Mouse (Mus musculus): ENCODE measurements around the gene Dusp7.

The Dusp7 gene

DNA sequence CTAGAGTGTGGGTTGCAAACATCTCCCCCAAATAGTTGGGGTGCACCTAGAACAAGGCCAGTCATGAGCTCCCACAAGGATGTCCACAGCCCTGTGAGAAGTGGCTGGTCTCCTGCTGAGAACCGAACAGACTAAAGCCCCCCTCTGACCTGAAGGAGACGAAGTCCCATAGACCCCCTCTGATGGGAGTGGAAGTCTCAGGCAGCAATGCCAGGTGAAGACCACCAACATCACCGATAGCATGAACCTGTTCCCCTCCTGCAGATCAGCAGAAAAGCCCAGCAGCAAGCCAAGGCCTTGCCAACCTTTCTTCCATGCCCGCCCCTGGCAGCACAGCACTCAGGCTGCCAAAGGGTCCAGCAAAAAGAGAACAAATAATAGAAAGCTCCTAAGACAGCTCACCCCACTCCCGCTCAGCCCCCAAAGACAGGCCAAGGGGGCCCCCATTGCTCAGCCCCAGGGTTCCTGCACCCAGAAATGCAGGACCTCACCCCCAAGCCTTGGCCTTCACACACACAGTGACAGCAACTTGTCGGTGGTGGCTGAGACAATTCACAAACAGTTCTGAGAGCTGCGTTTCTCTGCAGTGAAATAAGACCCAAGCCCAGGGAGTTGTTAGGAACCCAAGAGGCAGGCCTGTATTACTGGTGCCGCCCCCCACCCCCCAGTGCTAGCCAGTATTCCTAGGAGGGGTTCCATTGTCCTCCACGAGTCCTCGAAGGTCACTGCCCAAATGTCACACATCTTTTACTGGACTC, 13.0 kb upstream of the Dusp7 start:
- DNase-seq: no peak

DNA sequence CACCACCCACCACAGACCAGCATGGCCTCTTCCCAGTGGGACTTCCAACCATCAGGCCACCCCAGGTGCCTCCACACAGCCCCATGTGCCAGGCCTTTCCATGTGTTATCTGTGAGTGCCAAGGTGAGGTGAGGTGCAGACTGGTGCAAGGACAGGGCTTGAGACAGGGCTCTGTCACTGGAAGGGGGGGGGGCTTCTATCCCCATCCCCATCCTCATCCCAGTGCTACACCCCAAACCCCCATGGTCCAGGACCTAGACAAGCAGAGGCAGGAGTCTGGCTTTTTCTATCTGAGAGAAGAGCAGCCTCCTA, 12.5 kb upstream of the Dusp7 start:
- no peak for DNase-seq

DNA sequence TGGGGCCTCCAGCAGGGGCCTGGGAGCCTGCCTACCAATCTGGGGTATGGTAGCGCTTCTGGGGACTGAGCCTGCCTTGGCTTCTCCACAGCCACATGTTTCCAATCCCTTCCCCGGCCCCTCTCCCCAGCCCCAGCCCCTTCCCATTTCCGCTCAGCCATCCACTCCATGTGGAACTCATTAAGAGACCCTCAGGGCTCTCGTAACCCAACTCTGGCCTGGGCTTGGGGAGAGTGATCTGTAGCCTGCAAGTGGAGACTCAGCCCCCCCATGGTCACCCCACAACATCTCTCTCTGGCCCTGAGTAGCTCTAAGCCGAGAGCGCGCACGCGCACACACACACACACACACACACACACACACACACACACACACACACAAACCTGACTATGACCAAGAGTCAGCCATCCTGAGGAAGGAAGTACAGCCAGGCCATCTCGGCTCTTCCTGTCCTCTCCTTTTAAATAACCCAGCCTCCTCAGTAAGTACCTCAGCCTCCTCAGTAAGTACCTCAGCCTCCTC, 12.0 kb upstream of the Dusp7 start:
- DNase-seq: peak; percentile 58 to 68

DNA sequence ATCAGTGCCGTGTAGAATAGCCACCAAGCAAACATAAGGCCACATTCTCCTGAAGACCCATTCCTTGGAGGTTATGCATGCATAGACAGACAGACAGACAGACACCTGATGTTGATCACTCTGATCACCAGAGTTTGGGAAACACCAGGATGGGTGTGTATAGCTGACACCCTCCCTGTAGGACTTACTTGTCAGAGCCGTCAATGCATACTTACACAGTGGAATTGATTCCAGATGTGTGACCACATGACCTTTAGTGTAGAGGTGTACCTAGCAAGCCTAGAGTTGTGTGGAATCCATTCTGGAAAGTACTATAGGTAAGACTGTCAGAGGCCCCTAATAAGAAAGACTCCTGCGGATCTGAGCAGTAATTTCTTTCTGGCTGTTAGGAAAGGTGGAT, 11.3 kb upstream of the Dusp7 start:
- no peak for DNase-seq

DNA sequence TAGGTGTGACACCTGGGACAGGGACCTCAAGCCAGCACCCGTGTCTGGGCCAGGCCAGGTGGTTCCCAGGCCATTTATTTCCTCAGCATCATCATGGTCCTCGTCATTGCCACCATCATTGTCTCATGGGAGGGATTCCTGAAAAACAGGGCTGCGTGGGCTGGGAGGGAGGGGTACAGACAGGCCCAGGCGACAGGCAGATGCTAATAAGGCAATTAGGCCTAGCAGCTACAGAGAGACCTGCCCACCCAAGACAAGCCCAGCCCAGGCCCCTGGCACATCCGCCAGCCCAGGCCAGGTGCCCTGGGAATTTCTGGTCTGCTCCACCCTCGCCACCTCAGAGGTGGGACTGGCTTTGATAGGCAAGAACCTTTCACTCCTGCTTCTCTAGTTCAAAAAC, 9.1 kb upstream of the Dusp7 start:
- DNase-seq: no peak

DNA sequence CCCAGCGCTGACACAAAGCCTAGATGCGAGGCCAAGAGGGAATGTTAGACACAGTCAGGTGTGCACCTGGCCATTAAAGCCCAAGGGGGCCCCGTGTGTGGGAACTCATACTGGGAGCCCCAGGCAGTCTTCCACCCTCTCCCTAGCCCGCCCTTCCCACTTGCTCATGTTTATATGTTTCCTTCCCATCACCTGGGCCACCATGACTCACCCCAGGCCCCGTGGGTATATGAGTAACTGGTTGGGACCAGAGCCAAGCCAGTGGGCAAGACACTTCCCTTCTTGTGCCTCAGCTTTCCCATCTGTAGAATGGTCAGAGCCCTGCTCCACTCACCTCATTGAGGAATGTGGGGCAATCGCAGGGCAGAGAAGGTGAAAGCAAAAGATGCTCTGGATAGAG, 7.3 kb upstream of the Dusp7 start:
- DNase-seq: no peak

DNA sequence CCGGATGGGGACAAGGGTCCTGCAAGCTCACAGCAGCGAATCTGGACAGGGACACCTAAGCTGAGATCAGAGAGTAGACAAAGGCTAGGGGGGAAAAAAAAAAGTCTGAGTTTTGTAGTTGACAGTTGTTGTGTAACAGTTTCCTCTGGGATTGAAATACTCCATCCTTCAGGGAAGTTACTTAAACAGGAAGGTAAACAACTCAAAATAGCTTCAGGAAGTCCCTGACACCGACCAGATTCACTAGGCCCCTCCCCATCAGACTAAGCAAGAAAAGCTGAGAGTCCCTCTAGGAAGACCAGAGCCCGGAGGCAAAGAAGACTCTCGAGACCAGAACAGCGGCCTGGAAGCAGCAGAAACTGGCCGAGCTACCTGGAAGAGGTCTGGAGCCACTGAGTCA, 3.1 kb upstream of the Dusp7 start:
- DNase-seq: no peak

DNA sequence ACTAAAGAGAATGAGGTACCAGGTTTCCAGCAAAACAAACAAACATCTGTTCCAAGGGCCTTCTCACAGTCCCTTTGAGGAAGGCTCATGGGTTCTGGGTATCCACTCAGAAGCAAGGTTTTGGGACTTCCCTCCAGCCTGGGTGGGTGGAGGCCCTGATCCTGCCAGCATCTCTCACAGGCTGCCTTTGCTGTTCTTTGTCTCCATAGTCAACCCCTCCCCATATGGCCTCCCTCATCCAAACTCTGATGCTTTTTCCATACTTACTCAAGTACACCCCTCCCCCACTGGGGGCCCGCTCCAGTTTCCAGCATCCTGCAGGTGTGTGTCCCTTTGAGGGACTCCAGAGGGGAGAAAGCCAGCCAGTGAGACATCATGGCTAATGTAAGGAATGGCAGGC, 2.2 kb upstream of the Dusp7 start:
- DNase-seq: no peak

DNA sequence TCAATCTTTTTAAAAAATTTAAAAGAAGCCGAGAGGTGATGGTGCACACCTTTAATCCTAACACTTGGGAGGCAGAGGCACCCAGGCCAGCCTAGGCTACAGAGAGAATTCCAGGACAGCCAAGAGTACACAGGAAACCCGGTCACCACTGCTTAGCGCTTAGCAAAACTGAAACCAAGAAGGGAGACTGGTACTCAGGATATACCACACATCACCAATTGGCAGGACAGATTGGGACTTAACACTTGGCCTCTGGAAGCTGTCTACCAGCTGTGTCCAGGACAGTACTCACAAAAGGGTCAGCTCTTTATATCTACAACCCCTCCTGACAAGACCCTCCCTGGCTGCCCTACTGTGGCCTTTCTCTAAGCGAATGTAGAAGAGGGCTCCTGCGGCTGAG, 1.4 kb upstream of the Dusp7 start:
- no peak for DNase-seq

DNA sequence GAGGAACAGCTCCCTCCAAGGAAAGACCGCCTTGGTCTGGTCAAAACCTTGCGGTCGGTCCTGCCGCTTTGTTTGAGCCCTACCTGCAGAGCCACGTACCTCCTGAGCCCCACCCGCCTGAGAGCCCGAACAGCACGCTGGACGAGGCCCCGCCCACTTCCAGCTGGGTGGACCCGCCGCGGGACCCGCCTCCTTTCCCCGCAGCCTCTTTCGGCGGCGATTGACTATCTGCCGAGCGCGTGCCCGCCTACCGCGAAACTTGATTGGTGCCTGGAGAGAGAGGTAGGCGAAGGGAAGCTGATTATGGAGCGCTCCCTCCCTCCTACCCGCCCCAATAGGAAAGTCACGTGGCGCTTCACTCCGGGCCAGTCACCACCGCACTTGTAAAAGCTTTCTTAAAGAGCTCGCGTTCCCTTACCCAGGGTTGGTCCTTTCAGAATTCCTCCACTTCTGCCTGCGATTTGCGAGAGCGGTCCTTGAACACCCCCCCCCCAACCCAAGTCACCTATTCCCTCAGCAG, 780 bp upstream of the Dusp7 start:
- peak; percentile 99 to 100 for DNase-seq

DNA sequence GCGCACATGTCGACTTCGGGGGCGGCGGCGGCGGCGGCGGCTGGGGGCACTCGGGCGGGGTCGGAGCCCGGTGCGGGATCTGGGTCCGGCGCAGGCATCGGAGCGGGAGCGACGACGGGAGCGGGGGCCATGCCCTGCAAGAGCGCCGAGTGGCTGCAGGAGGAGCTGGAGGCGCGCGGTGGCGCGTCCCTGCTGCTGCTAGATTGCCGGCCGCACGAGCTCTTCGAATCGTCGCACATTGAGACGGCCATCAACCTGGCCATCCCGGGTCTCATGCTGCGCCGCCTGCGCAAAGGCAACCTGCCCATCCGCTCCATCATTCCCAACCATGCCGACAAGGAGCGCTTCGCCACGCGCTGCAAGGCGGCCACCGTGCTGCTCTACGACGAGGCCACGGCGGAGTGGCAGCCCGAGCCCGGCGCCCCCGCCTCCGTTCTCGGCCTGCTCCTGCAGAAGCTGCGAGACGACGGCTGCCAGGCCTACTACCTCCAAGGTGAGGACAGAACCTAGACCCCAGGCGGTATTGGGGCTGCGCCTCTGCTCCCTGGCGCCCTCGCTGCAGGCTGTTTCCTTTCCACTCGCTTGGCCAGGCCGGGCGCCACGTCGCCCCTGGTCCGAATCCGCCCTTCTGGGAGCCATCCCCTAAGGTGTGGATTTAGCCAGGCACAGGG, 534 bp downstream of the Dusp7 start:
- DNase-seq: peak; percentile 48 to 74

DNA sequence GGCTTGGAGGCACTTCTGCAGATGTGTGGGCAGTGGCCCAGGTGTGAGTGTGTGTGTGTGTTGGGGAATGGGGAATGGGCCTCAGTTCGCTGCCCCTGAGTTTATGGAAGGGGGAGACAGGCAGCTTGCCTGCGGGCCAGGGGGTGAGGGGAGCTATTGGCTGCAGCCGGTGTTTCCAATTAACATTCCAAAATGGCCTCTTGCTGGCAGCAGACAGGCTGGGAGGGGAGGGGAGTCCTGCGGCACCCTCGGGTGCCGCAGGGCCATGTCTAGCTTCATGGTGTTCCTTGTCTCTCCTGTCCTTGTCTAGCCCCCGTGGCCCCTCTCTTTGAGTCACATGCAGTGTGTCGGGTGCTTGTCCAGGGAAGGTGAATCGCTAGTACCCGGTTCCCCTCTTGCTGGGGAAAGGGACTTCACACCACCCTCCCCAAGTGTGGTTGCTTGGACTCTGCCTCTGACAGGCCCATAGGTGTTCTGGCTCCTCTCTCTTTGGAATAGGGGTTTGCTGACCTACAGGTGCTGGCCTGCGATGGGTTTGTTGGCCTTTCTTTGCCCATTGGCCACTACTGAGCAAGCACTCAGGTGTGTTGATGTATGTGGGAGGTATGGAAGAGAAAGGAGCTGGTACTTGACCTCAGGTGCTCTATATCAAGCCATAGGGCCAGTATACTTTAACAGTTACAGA, 1.5 kb downstream of the Dusp7 start:
- DNase-seq: peak in 1 of 2 experiments; percentile 69

DNA sequence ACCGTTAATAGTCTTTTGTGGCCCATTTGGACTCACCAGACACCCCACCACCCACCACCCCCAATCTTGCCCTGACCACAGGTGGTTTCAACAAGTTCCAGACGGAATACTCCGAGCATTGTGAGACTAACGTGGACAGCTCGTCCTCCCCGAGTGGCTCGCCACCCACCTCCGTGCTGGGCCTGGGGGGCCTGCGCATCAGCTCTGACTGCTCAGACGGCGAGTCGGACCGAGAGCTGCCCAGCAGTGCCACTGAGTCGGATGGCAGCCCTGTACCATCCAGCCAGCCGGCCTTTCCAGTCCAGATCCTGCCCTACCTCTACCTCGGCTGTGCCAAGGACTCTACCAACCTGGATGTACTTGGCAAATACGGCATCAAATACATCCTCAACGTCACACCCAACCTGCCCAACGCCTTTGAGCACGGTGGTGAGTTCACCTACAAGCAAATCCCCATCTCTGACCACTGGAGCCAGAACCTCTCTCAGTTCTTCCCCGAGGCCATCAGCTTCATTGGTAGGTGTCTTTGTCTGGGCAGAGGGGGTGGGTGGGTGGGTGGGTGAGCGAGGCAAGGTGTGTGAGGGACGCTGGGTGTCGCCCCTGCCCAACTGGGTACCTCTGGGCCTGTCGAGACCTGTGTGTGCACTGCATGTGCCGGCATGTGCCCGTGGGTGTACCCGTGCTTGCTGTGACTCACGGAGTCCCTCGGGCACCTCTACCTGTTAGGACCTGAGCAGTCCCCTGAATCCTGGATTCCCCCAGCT, 2.4 kb downstream of the Dusp7 start:
- DNase-seq: no peak

DNA sequence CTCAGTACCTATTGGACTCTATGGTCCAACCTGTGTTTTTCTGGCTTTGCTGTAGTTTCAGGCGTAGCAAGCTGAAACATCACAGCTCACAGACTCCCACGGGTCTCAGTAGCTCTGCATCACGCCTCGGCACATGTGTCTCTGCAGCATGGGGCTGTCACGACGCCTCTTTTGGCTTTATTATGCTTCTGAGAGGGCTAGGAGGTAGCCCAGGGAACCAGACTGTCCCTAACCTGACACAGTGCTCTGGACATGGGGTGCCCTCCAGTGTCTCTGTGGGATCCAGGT, 2.9 kb downstream of the Dusp7 start:
- DNase-seq: no peak

DNA sequence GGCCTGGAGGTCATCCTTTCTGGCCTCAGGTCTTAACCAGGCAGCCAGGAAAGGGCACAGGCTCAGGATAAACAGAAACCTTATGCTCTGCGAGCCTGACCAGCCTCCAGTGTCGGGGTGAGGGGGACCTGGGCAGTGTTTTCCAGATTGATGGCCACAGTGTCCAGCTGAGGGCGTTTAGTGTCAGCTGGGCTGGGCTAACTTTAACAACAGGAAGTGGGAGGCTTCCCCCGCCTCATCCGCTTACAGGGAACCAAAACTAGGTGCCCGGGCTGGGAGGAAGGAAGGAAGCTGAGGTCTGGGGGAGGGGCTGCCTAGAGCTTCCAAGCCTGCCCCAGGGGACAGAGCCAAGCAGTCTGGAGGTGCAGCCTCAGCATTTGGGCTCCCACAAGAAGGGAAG, 3.3 kb downstream of the Dusp7 start:
- peak; percentile 93 to 95 for DNase-seq

DNA sequence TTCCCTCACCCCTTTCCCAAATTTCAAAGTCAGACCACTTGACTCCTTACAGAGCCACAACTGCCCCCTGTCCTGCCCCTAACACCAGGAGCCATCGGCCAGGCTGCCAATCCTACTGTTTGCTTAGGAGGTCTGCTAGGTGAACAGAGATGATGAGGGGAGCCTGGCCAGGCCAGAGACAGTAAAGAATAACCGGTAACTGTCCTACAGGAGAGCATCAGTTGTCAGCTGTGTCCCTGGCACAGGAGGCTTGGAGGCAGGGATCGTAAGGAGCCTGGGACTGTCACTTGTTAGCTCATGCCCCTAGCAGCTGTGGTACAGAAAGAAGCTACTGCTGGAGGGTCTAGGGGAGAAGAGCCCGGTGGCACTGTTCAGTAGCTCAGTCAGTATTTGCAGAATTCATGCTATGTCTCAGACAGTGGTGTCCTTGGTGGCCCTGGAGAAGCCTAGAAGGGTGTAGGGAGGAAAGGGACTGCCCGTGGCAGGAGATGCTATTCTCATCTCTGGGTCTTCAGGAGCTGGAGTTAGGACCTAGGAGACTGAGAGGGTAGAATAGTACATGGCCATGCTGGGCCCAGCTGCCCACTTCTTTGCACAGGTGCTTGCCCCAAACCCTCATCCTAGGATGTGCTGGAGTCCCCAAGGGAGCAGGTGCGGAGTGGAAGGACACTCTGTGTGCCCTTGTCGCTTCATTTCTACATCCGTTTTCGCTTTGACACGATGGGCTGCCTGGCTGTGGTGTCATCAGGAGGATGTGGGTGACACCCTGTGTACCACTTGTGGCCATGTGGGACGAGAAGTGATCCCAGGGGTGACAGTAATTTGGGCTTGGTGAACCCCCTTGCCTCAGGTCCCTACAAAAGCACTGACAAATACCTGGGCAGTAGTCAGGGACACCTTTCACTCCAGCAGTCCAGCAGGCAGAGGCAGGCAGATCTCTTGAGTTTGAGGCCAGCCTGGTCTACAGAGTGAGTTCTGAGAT, 4.3 kb downstream of the Dusp7 start:
- no peak for DNase-seq

DNA sequence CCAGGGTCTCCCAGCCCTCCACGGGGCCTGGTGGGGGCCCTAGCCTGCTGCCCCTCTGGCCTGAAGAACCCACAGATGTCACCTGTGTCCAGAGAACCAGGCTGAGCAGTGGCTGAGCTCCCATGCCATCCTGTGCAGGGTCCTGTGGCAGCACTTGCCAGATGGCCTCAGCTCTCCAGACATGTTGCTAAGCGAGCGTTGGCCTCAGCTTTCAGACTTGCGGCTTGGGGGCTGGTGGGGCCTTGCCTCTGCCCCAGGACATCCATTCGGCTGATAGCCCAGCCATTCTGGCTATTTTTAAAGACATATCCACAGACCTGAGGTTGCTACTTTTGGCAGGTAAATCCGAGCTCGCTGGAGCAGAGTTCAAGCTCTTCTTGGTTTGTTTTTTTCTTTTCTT, 5.5 kb downstream of the Dusp7 start:
- no peak for DNase-seq

DNA sequence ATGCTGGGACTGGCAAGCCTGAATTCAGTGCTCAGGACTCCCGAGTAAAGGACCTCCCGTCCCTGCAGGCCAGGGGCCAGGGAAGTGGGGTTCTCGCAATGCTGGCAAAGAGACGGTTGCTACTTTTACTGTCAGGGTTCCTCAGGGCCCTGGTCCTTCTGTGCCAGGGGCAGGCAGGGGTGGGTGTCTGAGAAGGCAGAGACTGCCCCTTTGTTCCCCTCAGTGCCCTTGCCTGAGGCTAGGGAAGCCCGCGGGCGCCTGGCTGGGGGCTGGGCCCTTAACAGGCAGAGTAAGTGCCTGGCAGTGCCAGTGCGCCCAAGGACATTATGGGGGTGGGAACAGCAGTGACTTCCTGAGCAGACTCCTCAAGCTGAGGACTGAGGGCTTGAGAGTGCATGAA, 8.8 kb downstream of the Dusp7 start:
- no peak for DNase-seq

DNA sequence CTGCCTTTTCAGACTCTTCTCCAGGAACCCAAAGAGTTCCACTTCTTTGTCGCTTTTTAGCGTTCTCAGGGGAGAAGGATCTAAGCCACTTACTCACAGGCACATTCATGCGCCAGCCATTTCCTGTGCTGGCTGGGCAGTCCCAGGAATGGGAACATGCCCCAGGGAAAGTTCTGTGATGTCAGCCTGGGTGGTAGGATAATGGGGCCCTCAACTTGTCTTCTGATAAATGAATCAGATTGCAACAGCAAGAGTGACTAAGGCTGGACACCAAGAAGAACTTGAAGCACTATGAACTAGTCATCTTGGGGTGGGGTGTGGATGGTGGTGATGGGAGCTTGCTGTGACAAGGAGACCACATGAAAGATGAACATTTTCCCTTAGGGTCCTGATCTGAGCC, 9.6 kb downstream of the Dusp7 start:
- no peak for DNase-seq

DNA sequence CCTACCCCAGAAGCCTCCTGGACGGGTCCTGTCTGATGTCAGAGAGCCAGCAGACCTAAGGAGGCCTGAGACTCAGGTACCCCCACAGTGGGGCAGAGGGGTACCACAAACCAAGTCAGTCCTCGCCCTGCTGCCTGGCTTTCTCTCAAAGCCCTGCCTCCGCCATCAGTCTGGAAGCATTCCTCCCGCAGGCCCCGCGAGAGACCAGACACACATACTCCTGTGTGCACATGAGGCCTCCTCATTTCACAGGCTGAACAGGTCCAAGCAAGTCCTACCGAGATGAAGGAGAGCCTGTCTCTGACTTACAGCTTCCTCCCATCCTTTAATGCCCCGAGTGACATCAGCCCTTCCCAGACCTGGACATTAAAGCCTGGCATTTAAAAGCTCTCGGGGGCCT, 10.3 kb downstream of the Dusp7 start:
- no peak for DNase-seq

DNA sequence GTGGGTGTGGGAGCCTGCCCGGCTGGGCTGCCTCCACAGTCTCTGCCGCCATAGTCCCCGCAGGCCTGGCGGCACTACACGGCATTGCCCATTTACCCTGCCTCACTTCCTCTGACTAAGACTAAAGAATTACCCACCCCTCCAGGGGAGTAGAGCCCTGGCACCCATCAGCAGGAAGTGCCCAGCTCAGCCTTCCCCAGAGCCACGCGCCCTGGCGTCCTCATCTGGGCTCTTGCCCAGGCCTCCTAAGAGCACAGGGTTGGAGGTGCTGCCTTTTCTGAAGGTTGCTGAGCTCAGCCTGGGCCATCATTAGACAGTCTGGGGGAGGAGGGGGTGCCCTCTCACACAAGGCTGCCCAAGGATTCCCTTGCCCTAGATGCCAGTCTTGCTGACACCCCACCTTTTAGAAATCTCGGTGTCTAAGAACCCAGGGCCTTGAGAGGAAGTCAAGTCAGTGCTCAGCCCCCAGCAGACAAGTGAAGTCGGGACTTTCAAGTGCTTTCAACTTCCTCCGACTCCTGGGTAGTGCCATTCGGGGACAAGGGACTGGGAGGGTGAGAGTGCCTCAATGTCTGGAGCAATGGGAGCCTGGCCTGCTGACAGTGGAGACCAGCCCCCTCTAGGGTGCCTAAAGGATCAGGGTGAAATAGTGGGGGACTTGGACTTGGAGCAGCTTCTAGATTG, 17.9 kb downstream of the Dusp7 start:
- DNase-seq: peak in 1 of 2 experiments; percentile 57
